Mouse (Mus musculus) heart, postnatal 0 days (tissue): ENCODE data around the gene Tbl2.

Experiments
- CTCF ChIP-seq: IDR thresholded peaks from 2 replicates; pipeline ENCODE4 v1.5.1; 2016; ENCODE audit warnings: antibody characterized with exemption, control low read depth, low read depth
- EP300 ChIP-seq: IDR thresholded peaks from 2 replicates; pipeline ENCODE4 v1.6.1; 2016; ENCODE audit warnings: antibody characterized with exemption, low read depth

DNA sequence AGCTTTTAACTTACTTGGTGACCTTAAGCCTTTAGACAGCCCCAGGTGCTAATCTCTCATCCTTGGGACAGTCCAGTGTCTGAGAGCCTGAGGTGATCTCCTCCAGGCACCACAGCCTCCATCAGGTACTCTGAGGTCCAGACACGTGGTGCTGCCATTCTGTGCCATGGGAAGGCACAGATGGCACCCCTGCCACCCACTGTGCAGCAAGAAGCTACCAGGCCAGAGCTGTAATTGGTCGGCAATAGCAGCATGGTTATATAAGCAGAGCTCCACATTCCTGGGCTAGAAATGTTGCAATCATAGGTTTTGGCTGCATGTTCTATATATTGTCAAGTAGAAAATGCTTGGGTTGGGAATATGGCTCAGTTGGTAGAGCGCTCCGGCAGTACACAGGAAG, 29.5 kb downstream of the Tbl2 start:
- TF ChIP-seq CTCF, result no peak
- TF ChIP-seq EP300, result no peak
